Mouse (Mus musculus): ENCODE data around the gene Nkapd1. TPM values are rescaled to one million over a fixed set of nuclear protein-coding genes. Genes with fewer than 3 reads are reported as not detected.

The Nkapd1 gene
- polyA plus RNA-seq (2015; fragmentation: Nextera tagmentation; extraction: Ambion mirVana): 22.4 and 26.1 TPM in 2 replicates

DNA sequence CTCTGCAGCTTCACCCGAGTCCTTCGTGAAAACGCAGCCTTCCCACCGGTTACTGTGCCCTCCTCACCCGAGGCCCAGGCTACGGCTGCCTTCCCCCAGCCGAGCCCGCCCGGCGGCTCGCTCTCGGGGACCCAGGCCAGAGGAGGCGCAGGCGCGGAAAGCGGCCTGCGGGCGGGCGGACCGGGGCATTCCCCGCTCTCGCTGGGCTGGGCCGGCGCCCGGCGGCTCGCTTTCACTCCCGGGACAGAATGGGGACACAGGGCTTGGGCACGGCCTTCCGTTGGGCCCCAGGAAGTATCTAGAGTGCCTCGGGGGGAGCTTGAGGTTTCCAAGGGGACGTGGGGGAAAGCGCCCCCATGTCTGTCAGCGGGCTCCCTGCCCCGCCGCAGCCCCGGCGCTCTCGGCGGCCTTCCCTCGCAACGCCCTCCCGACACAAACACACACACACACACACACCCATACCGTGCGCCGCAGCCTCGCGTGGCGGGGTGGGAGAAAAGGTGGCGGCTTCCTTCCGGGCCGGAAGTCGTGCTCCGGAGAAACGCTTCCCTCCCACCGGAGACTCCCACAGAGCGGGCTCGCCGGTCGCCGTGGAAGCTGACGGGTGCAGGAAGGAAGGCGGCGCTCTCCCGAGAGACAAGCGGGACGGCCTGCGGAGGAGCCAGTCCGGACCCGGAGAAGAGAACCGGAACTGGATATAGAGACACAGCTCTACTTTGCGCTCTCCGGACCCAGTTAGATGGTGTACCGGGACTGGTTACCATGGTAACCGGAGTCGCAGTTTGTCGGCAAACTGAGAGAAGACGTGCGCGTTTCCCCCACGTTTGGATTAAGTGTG lies at the start of gene Nkapd1, which contains the start of gene Pih1d2:
Gene Nkapd1, minus strand, starts transcription at position 699 of the 838 bp plus-strand sequence.
Gene Pih1d2, plus strand, starts transcription at position 556 of the 838 bp plus-strand sequence.
- no peaks in the 10 kb centered on the region for H3K27me3 ChIP-seq

DNA sequence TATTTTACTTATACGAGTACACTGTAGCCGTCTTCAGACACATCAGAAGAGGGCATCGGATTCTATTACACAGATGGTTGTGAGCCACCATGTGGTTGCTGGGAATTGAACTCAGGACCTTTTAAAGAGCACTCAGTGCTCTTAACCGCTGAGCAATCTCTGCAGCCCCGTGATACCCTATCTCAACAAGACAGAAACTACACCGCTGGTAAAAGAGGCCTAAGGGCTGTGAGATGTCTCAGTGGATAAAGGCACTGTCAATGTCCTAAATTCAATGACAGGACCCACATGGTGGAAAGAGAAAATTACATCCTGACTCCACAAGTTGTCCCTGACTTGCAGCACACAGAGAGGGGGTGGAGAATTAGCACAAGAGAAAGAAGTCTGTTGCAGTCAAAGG lies 49.2 kb upstream of the Nkapd1 start:
- no peak overlapping the region for H3K9ac ChIP-seq
- H3K4me2 ChIP-seq: no peak overlapping the region
- H3K9me3 ChIP-seq (replicated peaks): no peaks in the 10 kb centered on the region
- H3K27ac ChIP-seq: no peak overlapping the region
- ATAC-seq: no peak
- peaks cover 34% of the 10 kb centered on the region for H3K36me3 ChIP-seq (ENCODE audit: poor library complexity, severe bottlenecking)
- no peak overlapping the region for H3K4me3 ChIP-seq
- no peaks in the 10 kb centered on the region for H3K27me3 ChIP-seq
- no peaks in the 10 kb centered on the region for H3K4me1 ChIP-seq
- WGBS: 92% methylated on average over 6 of the region's 6 CpGs

More for the DNA sequence above, at the start of gene Nkapd1, which contains the start of gene Pih1d2:
- peak; percentile 97 for ATAC-seq
- Histone ChIP-seq H3K27ac (peak within 1 kb of the TSS; percentile 95), H3K9me3 (replicated peaks) (no peaks in the 10 kb centered on the region), H3K9ac (peak within 1 kb of the TSS; percentile 95), H3K36me3 (ENCODE audit: poor library complexity, severe bottlenecking) (peaks cover 33% of the 10 kb centered on the region), H3K4me1 (peaks cover 18% of the 10 kb centered on the region), H3K4me3 (peak within 1 kb of the TSS; percentile 100), H3K4me2 (peak within 1 kb of the TSS; percentile 89)
- under 1% methylated on average over 72 of the region's 81 CpGs for WGBS

DNA sequence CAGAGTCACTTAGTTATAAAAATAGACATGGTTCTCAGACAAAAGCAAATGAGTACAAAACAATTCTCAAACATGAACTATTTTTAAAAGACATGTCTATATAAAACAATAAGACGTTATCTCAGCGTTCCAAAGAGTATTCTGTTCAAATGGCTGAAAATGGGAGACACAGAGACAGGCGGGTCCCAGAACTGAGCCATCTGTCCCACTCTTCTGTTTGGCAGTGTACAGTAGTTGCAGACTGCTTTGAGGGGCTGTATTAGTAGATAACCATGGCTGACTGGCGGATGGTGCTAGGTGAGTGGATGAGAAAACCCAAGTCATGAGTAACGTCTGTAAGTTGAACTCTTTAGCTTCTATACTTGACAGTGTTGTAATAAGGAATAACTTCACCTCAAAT lies 47.6 kb upstream of the Nkapd1 start:
- H3K4me2 ChIP-seq: no peak overlapping the region
- WGBS: 92% methylated on average over 5 of the region's 5 CpGs
- H3K27ac ChIP-seq: no peak overlapping the region
- no peak overlapping the region for H3K9ac ChIP-seq
- H3K9me3 ChIP-seq (replicated peaks): no peaks in the 10 kb centered on the region
- no peak for ATAC-seq
- no peak overlapping the region for H3K4me3 ChIP-seq
- peaks cover 6% of the 10 kb centered on the region for H3K4me1 ChIP-seq
- H3K27me3 ChIP-seq: no peaks in the 10 kb centered on the region
- H3K36me3 ChIP-seq (ENCODE audit: poor library complexity, severe bottlenecking): peaks cover 34% of the 10 kb centered on the region

DNA sequence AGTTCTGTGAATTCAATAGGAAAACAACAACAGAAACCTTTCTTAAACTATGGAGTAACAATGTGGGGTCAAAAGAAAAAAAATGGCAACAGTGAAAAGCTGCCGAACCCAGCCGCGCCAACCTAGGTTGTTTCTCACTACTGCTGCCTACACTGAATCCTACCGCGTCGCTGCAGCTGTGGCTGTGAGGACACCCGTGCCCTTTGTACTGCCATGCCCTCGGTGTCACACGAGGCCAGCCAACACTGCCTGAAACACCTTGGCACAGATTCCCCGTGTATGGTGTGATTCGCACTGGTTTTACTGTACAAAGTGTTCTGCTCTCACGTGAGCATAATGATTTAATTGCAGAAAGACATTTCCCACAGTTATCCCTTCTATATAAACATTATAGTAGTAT lies 43.2 kb upstream of the Nkapd1 start:
- Histone ChIP-seq H3K36me3 (ENCODE audit: poor library complexity, severe bottlenecking) (peaks cover 18% of the 10 kb centered on the region), H3K27ac (no peak overlapping the region), H3K4me2 (peak overlapping the region; percentile 86), H3K4me3 (peak overlapping the region; percentile 92), H3K9me3 (replicated peaks) (no peaks in the 10 kb centered on the region), H3K27me3 (no peaks in the 10 kb centered on the region), H3K4me1 (peaks cover 21% of the 10 kb centered on the region), H3K9ac (peak overlapping the region; percentile 90)
- WGBS: 16% methylated on average over 12 of the region's 12 CpGs
- ATAC-seq: no peak

DNA sequence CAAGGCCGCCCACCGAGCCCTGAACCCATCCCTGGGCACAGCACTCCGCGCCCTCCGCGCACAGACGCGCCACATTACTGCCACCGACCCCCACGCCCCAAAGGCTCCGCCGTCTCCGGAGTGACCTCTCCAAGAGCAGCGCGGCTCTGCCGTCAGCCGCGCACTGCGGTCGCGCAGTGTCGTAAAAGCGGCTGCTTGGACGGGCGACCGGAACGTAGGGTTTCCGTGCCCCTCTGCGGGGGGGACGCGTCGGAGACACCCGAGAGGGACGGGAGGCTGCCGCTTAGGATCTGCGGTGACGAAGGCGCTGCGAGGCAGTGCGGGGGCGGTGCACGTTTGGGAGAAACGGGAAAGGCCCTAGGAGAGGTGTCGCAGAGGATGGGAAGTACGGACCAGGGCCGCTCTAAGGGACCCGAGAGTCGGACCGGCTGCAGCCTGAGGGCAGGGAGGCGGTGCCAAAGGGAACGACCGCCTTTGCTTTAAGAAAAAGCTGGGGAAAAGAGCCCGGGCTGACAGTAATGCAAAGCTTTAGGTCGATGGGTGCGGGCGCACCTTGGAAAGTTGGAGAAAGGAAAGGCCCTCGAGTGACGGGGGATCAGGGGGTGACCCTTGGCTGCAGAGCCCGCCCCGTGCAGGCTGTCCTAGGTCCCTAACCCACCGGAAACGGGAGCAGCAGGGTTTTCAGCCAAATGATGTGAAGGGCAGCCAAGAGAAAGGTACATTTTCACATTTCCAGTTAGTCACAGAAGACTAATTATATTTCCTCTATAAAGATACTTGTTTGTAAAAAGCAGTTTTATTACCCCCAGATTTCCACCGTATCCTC lies 42.3 kb upstream of the Nkapd1 start, which contains the start of gene Dlat:
Gene Dlat, minus strand, starts transcription at position 389 of the 826 bp plus-strand sequence.
- Histone ChIP-seq H3K4me1 (peaks cover 21% of the 10 kb centered on the region), H3K4me3 (peak within 1 kb of the TSS; percentile 92), H3K9me3 (replicated peaks) (no peaks in the 10 kb centered on the region), H3K27me3 (no peaks in the 10 kb centered on the region), H3K36me3 (ENCODE audit: poor library complexity, severe bottlenecking) (peaks cover 19% of the 10 kb centered on the region), H3K9ac (peak within 1 kb of the TSS; percentile 90), H3K4me2 (peak within 1 kb of the TSS; percentile 86), H3K27ac (peak within 1 kb of the TSS; percentile 83)
- peak; percentile 95 for ATAC-seq
- WGBS: under 1% methylated on average over 55 of the region's 63 CpGs

DNA sequence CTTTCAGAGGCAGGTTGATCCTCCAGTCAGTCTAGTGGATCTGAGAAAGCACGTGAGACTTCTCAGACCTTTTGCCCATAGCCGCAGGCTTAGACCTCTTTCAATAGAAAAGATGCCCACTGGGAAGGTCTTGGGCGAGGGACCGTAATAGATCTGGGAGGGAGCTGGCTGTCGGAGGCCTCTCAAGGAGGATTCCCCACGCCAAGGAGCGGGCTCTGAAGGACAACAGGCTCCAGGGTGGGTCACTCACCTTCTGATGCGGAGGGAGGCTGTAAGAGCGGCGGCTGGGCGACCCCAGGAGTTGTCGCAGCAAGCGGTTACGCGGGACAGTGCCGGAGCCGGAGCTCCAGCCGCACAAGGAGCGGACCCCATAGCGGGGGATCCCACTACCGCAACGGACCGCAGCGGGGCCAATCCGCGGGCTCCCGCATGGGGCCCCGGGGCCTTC lies 41.7 kb upstream of the Nkapd1 start:
- H3K4me2 ChIP-seq: peak overlapping the region; percentile 86
- no peak; the same call in 1 of the 2 replicates for ATAC-seq
- H3K27me3 ChIP-seq: no peaks in the 10 kb centered on the region
- H3K4me3 ChIP-seq: peak overlapping the region; percentile 92
- peak overlapping the region; percentile 90 for H3K9ac ChIP-seq
- peak overlapping the region; percentile 83 for H3K27ac ChIP-seq
- 0% methylated on average over 28 of the region's 28 CpGs for WGBS
- no peaks in the 10 kb centered on the region for H3K9me3 ChIP-seq (replicated peaks)
- H3K36me3 ChIP-seq (ENCODE audit: poor library complexity, severe bottlenecking): peaks cover 24% of the 10 kb centered on the region
- peaks cover 21% of the 10 kb centered on the region for H3K4me1 ChIP-seq

DNA sequence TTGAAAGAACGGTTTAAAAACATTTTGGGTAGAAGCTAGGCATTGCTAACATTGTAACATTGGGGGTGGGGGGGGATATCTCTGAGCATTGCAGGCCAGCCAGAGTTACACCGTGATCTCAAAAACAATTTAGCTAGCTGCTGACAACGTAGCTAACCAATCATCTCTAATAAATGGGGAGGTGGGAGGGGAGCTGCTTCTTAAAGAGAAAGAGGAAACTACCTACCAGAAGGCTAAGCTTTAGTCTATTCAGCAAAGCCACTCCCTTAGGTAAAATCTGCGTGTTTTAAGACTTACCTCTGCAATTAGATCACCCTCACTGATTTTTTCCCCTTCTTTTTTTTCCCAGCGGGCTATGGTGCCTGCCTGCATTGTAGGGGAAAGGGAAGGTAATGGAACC lies 41.1 kb upstream of the Nkapd1 start:
- Histone ChIP-seq H3K4me3 (peak overlapping the region; percentile 92), H3K4me1 (peaks cover 21% of the 10 kb centered on the region), H3K36me3 (ENCODE audit: poor library complexity, severe bottlenecking) (peaks cover 30% of the 10 kb centered on the region), H3K9me3 (replicated peaks) (no peaks in the 10 kb centered on the region), H3K4me2 (peak overlapping the region; percentile 86), H3K27me3 (no peaks in the 10 kb centered on the region), H3K27ac (peak overlapping the region; percentile 83; the same call in 1 of the 2 replicates), H3K9ac (peak overlapping the region; percentile 90)
- ATAC-seq: no peak
- 21% methylated on average over 5 of the region's 5 CpGs for WGBS

DNA sequence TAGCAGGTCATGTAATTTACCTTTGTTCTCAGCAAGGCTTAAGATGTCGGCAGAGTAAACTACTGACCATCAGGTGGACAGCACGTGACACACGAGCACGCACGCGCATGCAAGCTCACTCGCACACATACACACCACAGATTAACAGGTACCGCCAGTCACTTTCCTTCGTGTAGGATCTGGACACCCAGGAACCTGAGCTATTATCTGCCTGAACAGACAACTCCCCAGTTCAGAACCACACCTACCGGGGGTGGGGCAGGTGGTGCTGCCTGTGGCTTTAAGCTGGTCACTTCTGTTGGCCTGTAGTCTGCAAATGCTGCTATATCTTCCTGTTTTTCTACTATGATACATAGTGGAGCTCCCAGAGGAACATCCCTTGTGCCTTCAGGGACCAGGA lies 33.2 kb upstream of the Nkapd1 start:
- Histone ChIP-seq H3K9me3 (replicated peaks) (no peaks in the 10 kb centered on the region), H3K27me3 (no peaks in the 10 kb centered on the region), H3K4me1 (no peaks in the 10 kb centered on the region), H3K9ac (no peak overlapping the region), H3K4me3 (no peak overlapping the region), H3K4me2 (no peak overlapping the region), H3K27ac (no peak overlapping the region), H3K36me3 (ENCODE audit: poor library complexity, severe bottlenecking) (peaks cover 96% of the 10 kb centered on the region)
- 95% methylated on average over 10 of the region's 10 CpGs for WGBS
- ATAC-seq: no peak

DNA sequence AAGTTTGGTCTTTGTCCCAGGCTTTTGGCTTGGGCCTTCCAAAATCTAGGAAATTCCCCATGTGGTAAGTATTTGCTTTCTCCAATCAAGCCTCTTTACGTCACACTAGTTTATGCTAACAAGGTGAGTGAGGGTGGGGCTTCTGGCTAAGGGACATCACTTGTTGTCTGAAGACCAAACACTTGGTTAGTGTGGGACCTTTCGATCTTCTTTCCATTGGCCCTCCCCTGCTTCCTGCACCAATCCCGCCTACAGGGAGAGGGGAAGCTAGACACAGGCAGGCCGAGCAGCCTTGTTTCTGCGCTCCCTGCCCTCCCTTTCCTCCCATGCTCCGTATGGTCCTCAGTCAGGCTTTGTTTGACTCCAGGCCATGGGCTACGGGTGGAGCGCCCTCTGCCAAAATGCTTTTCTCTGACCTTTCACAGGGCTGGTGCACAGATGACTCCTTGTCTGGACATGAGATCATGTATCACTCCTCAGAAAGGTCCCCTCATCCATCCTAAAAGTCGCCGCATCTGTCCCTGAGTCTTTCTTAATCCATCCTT lies 29.6 kb upstream of the Nkapd1 start:
- no peak overlapping the region for H3K27ac ChIP-seq
- WGBS: 76% methylated on average over 10 of the region's 10 CpGs
- peaks cover 94% of the 10 kb centered on the region for H3K36me3 ChIP-seq (ENCODE audit: poor library complexity, severe bottlenecking)
- no peak overlapping the region for H3K4me3 ChIP-seq
- no peak for ATAC-seq
- no peaks in the 10 kb centered on the region for H3K4me1 ChIP-seq
- H3K9me3 ChIP-seq (replicated peaks): no peaks in the 10 kb centered on the region
- H3K4me2 ChIP-seq: no peak overlapping the region
- H3K27me3 ChIP-seq: no peaks in the 10 kb centered on the region
- H3K9ac ChIP-seq: no peak overlapping the region

DNA sequence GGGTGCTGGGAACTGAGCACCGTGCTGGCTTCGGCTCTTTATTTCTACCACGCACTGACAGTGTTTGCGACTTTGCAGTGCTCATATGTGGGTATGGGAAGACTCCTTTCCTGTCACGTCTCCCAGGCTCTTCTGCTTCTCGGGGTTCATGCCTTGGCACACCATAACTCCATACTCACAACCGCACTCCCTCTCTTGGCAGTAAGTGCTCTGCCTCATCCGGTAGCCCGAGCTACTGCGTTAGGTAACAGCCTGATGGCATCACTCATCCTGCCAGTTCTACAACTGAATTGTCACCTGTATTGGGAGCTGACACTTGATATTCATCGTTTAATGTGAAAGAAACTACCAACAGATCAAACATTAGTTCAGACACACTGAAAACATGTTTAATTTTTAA lies 17.0 kb upstream of the Nkapd1 start:
- no peaks in the 10 kb centered on the region for H3K27me3 ChIP-seq
- H3K4me2 ChIP-seq: no peak overlapping the region
- H3K36me3 ChIP-seq (ENCODE audit: poor library complexity, severe bottlenecking): peaks cover 64% of the 10 kb centered on the region
- H3K27ac ChIP-seq: no peak overlapping the region
- H3K4me1 ChIP-seq: no peaks in the 10 kb centered on the region
- no peak overlapping the region for H3K4me3 ChIP-seq
- H3K9ac ChIP-seq: no peak overlapping the region
- 95% methylated on average over 11 of the region's 11 CpGs for WGBS
- no peak for ATAC-seq
- no peaks in the 10 kb centered on the region for H3K9me3 ChIP-seq (replicated peaks)

DNA sequence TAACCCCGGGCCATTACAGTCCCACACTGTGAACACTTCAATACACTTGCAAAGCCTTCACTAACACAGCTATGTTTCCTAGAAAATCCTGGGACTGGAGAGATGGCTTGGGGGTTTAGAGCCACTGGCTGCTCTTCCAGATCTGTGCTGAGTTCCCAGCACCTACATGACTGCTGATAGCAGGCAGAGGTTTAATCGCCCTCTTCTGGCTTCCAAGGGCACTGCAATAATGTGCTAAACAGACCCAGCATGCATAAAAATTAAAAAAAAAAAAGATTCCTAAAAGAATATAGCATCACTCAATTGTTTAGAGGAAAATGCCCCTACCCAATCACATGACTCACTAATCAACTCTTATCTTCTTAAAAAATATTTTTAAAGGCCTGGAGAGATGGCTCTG lies 15.8 kb upstream of the Nkapd1 start:
- ATAC-seq: no peak
- Histone ChIP-seq H3K4me2 (no peak overlapping the region), H3K36me3 (ENCODE audit: poor library complexity, severe bottlenecking) (peaks cover 52% of the 10 kb centered on the region), H3K9ac (no peak overlapping the region), H3K4me1 (no peaks in the 10 kb centered on the region), H3K27me3 (no peaks in the 10 kb centered on the region), H3K4me3 (no peak overlapping the region), H3K27ac (no peak overlapping the region), H3K9me3 (replicated peaks) (no peaks in the 10 kb centered on the region)
- 69% methylated on average over 2 of the region's 2 CpGs for WGBS
